Mouse (Mus musculus): Measurements from ENCODE around the gene Serp1.

Serp1 gene

DNA sequence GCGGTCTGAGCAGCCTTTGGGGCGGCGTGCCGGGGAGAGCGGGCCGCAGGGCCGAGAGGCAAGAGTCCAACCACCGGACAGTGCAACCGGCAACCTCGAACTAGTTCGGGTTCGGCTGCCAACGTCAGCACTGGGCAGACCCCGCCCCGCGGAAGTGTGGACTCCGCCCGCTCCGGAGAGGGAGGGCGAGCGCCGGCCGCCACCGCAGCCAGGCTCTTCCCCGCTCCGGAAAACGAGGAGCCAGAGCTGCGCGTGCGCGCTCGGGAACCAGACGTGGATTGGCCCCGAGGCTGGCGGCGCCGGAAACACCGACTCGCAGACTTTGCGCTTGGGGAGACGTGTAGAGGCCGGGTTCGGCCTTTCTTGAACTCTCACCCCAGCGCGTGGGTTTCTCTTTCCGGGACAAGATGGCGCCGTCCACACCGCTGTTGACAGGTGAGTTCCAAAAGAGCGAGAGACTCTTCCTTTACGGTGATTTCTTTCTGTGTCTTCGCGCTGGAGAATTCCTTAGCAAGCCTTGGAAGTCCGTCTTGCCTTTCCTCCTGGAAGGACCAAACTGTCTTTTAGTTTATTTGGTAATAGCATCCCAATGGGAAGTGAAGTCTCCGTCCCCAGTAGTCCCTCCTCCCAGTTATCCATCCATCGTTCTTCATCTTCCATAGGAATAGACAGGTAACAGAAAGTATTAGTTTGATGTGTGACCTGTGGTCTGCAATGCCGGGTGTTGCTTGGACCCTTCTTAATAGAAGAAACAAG is at the start of gene Serp1, which contains the start of gene Eif2a:
Gene Serp1 (minus strand): TSS at position 241 of the 756 bp plus-strand sequence.
Gene Eif2a (plus strand): TSS at position 170 of the 756 bp plus-strand sequence.
- peak; percentile 98 for DNase-seq (ENCODE audit: low spot score)

DNA sequence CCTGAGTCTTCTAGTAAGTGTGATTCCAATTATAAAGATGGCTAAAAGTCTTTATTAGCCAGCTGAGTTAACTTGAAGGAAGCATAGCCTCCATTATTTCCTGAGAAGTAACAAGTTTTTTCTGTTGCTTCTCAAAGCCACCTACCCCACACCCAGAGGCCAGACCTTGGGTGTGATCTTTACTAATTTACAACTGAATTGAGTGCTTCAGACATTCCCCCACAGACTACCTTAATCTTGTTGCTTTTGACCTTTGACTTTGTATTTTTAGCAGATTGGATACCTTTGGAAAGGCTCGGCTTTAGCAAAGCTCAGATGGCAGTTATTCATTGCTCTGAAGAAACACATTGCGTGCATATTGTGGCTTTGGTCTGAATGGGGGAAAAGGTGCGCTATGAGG is 45.1 kb upstream of the Serp1 start:
- DNase-seq (ENCODE audit: low spot score) = no peak

DNA sequence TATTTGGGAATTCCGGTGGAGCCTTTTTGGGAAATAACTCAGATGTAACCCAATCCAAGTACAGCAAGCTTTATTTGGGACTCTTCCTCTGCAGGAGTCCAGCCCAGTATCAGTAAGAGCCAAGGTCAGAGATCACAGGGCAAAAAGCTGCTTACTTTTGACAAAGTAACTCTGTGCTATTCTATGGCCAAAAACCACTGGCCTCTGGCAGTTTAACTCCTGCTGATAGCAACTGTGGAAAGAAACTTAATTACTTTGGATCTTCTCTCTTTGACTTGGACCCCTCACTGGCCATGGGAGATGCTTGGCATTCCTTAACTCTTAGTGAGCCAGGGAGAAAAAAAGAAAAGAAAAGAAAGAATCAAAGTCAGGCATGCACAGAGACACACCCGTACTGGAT is 35.7 kb upstream of the Serp1 start:
- DNase-seq (ENCODE audit: low spot score) = peak; percentile 28

DNA sequence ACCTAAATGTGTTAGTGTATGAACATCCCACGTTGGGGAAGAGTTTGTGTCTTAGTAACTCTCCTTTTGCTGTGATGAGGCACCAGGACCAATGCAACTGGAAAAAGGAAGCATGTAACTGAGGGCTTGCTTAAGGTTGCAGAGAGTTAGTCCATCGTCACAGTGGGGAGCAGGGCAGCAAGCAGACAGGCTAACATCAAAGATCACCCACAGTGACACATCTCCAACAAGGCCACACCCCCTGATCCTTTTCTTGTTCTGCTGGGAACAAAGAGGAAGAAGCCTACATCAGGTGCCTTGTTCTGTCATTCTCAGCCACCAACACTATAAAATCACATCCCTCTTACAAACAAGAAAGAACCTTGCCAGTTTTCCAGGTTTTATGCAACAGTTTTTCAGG is 34.2 kb upstream of the Serp1 start:
- no peak for DNase-seq (ENCODE audit: low spot score)

DNA sequence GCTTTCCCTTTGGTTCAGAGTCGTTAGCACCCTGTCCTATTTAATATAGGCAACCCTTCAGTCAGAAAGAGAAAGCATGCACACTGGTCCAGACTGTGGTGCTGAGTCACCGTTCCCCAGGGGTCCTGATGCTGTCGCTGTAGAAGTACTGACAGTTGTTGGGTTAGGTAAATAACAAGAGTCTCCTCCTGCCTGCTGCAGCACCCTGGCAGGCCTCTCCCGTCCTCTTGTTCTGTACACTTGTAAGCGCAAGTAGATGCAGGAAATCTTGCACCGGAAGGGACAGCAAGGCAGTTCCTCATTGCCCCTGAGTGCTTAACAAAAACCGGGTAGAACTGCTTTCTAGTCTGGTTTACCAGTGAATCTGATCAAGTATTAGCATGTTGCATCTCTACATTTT is 31.0 kb upstream of the Serp1 start:
- no peak for DNase-seq (ENCODE audit: low spot score)

DNA sequence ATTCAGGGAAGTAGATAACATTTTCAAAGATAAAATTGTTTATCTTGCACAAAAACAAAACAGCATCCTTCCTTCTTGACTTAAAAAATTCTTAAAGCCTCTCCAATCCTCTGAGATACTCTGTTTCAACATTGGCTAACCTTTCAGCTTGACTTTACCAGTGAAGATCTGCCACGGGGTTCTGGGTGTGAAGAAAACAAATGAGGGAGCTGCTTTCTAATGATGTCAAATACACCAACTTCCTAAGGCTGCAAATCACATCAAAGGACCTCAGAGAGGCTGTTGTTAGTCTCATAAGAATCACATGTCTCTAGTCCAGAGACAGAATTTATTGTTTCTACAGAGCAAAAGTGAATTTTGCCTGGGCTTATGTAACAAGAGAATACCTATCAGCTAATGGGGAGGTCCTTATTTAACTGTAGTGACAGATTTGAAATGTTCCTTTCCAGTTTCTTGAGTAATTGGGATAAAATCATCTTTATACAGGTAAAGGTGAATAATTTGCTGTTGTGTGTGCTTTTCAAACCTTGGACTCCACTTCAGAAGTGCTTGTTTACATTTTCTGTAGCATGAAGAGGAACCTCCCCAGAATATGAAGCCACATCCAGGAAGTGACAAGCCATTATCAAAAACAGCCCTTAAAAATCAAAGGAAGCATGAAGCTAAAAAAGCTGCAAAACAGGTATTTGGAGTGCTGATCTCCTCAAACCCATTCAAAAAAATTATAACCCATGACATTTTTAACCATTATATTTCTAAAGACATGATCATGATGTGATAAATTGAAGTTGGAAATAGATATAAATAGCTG is 26.5 kb upstream of the Serp1 start:
- no peak for DNase-seq (ENCODE audit: low spot score)

DNA sequence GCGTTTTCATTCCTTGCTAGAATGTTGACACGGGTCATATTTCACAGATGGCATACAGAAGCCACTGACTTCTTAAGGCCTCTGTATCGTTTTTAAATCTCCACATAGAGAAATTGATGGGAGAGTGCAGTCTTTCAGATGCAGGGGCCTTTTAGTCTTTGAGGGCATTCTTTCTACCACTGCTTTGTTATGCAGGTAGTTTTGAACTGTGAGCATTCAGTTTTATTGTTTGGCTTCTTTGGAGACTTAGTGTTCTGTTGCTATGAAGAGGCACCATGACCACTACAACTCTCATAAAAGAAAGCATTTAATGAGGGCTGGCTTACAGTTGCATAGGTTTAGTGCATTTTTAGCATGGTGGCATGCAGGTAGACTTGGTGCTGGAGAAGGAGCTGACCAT is 10.9 kb upstream of the Serp1 start:
- DNase-seq (ENCODE audit: low spot score) = no peak

DNA sequence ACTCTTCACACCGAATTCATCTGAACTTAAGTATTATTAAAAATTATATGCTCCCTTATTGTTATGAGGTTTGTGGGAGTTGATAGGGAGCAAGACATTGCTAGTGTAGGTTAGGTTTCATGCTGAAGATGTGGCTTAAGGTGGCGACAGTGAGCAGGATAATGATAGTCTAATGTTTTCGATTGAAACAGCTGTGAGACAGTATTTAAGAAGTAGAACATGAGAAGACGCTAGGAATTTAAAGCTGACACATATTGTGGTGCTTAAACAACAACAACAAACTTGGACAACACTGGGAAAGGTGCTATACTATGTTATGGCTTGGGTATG is 681 bp upstream of the Serp1 start:
- DNase-seq (ENCODE audit: low spot score) = peak; percentile 26

DNA sequence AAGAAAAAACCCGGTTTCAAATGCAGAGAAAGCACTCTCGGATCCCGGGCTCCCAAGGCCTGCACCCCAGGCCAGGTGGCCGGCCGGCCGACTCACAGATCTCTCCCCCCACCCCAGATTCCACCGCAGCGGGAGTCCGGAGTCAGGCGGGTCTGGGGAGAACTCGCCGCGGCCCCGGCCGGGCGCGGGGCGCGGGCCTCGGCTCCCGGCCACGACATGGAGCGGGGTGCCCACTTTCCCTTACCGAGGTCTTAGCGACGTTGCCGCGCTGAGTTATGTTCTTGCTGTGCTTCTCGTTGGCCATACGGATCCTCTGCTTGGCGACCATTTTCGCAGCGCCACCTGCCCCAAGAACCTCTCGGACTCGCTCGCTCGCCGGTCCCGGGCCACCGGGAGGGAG is 526 bp downstream of the Serp1 start:
- DNase-seq (ENCODE audit: low spot score) = peak; percentile 58

DNA sequence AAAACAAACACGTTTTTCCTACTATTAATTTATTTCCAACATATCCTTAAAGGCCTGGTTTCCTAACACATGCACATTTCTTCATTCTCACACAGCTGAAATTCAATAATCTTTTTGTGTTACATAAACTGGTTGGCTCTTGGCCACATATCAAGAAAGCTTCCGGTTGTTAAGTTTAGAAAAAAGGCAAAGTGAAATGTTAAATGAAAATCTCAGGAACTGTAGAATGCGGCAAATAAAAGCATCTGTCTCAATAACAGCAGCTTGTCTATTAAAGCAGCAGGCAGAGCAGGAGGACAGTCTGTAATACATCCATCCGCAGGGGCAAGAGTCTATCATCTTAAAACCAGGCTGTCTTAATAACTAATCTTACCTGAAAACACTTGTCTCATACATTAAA is 1.4 kb downstream of the Serp1 start:
- DNase-seq (ENCODE audit: low spot score) = no peak

DNA sequence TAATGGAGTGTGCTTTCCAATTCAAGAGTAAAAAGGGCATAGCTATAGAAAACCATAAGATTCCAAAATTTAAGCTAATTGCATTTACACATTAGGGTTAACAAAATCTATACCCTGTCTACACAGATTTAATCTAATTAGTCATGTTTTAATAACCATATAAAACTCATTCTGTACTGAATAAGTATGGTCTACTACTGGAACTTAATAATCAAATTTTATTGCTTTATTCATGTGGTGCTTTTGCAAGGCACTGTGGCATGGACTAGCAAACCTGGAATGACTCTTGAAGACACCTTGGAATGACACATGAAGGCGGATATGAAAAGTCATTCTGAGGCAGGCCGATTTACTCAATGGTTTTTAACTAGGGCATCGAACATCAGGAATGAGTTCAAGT is 2.3 kb downstream of the Serp1 start:
- no peak for DNase-seq (ENCODE audit: low spot score)

DNA sequence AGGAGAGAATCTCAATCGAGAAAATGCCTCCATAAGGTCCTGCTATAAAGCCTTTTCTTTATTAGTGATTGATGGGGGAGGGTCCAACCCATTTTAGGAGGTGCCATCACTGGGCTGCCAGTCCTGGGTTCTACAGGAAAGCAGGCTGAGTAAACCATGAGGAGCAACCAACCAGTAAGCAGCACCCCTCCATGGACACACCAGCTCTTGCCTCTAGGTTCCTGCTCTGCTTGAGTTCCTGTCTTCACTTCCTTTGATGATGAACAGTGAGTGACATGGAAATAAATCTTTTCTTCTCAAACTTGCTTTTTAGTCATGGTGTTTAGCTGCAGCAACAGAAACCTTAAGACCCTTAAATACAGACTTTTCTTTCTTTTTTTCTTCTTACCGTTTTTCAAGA is 4.3 kb downstream of the Serp1 start:
- DNase-seq (ENCODE audit: low spot score) = no peak

DNA sequence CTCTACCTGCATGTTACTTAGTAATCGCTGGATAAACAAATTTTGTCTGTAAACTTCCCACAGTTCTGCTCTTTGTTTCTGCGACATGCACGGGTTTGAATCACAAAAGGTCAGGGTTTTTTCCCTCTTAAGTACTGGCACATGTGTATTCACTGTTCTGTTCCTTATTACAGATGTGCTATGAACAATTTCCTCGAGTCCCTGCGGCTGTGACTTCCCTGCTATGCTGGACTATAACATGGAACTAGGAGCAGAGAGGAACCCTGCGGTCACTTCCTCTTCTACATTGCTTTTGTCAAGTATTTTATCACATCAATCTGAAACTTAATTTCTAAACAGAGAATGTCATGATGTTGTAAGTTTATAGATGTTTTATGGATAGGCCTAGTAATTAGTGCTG is 5.4 kb downstream of the Serp1 start:
- DNase-seq (ENCODE audit: low spot score) = no peak

DNA sequence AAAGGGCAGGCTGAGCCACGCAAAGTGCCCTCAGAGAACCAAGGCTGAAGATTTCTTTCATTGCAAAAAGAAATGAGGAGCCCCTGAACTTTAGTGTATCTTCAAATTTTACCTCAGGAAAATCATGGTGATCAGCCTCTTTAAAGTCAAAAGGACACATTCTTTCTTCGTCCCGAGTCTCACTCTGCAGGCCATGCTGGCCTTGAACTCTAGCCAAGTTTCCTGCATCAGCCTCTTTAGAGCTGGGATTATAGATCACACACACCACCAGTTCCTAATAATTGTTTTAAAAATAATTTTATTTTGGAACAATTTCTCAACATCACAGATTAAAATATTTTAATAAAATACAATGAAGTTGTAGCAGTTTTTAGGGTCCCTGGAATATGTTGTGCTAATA is 6.2 kb downstream of the Serp1 start:
- no peak for DNase-seq (ENCODE audit: low spot score)

DNA sequence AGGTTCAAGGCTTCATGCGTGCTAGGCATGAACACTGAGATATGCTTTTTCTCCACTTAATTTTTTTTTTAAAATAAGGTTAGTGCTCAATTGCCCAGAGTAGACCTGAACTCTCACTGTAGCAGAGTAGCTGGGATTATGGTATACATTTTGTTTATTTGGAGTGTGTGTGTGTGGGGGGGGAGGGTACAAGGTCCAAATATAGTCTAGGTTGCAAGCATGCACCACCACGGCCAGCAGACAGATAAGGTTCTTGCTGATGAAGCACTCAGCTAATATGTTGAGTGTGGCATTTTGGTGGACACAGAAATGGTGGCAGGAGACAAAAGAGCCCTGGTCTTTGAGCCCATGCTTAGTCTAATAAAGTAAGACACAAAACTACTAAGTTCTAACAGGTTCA is 6.7 kb downstream of the Serp1 start:
- DNase-seq (ENCODE audit: low spot score) = no peak

DNA sequence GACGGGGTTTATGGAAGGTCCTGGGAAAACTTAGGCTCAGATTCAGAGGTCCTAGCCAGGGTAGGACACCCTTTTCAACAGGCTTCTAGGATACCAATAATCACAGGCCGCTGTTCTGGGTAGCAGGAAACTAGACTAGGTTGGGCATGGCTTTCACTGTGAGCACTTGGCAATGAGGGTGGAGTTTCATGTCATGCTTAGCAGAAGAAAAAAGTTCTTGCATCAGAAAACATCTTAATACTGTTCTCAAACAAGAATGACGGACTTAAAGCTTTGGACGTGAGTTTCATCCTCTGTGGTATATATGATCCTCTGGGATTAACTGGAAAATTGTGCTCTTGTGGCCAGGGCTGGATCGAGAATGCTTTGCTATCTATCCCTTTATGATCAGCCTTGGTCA is 7.9 kb downstream of the Serp1 start:
- no peak for DNase-seq (ENCODE audit: low spot score)

DNA sequence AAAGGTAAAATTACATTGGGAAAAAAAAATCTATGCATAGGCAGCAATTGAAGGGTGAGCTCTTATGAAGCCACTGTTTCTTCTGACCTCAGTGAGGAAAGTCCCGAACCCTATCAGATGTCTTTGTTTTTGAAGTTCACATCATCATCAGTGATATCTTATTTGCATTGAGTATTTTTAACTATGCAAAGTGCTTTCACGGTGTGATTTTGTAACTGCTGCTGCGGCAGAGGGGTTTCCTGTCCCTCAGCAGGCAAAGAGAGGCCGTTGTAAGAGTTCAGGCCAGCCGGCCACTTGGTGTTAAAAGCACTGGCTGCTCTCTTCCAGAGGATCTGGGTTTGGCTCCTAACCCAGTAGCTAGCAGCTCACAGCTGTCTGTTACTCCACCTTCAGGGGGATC is 8.4 kb downstream of the Serp1 start:
- no peak for DNase-seq (ENCODE audit: low spot score)

DNA sequence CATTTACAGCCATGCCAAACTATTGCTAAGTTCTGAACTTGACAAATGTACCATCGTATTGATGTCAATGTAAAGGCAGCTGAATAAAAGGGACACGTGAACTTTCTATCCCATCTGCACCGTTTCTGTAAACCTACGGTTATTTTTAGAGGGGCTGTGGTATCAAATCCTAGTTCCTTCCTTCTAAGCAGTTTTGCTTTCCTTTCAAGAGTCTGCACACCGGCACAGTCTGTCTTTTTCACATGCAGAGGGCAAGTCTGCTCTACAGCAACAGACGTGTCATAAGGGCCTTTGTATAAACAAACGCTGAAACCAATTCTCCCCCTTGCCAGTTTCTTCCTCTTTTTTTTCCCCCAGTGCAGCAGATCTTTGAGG is 9.1 kb downstream of the Serp1 start:
- no peak for DNase-seq (ENCODE audit: low spot score)

DNA sequence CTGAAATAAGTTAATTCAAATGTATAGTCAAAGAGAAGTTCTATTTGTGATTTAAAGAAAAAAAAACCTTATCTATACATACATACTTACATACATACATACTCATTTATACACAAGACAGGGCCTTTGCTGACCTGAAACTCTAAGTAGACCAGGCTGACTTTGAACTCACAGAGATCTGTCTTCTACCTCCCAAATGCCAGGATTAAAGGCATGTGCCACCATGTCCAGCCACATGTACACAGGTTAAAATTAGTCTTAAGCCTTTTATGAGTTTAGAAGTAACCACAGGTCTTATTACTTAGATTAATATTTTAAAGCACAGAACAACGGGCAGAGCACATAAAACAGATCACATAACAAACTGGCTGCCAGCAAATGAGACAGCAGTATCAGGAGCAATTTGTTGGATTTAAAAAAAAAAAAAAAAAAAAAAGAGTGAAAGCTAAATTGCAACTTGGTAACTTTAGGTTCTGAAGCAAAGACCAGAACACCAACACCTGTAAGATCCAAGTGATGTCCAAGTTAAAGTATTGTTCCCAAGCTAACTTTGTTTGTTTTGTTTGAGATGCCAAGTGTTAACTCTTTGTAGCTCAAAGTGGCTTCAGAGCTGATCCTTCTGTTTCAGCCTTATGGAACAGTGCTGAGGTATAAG is 9.6 kb downstream of the Serp1 start:
- DNase-seq (ENCODE audit: low spot score) = no peak

DNA sequence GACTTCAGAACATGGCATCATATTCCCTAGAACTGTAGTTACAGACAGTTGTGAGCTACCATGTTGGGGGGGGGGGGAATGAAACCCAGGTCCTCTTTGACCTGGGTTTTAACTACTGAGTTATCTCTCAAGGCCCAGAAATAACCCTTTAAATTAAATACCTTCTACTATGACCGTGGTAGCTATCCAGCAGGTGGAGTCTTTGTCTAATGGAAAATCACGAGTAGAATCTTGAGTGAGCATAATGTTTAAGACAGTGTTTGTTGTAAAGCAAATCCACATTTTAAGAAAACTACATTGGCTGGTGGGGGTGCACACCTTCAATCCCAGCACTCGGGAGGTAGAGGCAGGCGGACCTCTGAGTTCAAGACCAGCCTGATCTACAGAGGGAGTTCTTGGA is 12.2 kb downstream of the Serp1 start:
- DNase-seq (ENCODE audit: low spot score) = no peak

DNA sequence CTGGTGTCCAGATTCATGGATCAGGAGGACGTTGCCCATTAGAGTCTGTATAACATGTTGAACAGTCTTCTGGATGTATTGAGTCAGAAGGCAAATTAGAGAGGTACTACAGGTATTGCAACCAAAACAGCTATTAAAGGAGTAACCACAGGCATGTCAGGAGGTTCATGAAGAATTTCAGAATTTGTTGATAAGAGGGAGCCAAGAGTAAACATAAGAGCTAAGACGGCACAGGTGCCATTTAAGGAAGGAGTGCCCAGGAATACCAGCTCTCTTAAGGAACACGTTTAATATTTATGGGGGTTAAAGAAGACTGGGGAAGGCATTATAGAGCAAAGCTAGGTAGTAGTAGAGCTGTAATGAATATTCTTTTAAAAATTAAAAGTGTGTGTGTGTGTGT is 13.0 kb downstream of the Serp1 start:
- DNase-seq (ENCODE audit: low spot score) = no peak

DNA sequence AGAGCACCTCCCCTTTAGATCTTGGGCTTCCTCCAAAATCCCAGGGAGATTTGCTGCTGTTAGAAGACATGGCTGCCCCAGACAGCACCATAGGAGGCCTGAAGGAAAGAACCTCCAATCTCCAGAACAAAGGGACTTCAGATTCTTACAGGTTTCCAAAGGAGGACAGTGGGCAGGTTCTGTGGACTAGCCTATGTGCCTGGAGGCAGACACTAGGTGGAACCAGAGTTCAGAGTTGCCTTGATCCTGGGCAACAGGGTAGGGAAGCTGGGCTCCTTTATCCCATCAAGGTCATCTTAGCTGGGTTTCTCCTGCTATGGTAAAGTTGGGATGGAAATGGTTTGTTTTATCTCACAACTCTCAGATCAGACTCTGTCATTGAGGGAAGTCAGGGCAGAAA is 14.1 kb downstream of the Serp1 start:
- DNase-seq (ENCODE audit: low spot score) = no peak

DNA sequence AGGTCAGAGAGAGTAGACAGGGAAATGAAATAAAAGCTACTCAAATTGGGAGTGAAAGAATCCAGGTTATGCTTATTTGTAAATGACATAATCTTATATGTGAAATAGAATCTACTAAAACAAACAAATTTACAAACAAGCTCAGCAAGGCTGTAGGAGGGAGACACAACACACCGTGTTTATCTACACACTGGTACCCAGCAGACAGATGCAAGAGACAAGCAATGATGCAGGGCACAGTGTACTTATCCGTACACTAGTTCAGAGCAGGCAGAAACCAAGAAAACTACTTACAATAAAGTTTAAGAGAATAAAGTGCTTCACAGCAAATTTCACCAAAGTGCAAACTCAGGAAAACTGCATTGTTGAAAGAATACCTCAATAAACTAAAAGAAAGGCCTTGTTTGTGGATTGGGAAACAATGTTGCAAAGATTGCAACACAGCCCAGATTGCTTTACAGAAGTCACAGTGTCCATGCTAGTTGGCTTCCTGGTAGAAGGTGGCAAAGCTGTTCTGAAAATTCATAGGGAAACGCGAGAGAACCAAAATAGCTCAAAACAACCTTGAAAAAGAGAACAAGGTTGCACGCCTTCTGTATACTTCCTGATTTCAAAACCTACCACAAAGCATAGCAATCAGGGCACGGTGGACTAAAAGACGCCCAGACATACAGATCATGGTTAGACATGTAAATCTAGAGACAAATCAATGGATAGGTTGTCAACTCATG is 17.5 kb downstream of the Serp1 start:
- DNase-seq (ENCODE audit: low spot score) = no peak

Measured in embryo, embryonic 10.5 days (tissue).